Mouse (Mus musculus) heart, embryonic 13.5 days (tissue): ENCODE data around the gene Ncdn. TPM values are rescaled to one million over a fixed set of nuclear protein-coding genes. Genes with fewer than 3 reads are reported as not detected.

Experiments
- polyA plus RNA-seq: library from polyadenylated mRNA; unstranded; fragments of >200 nt; fragmentation: Nextera tagmentation; extraction: Ambion mirVana; gene quantifications from 2 replicates; pipeline ENCODE4 v1.2.1, GENCODE M21; 2015

Ncdn gene
- polyA plus RNA-seq, 1 experiment from 2014 or later = 23.0 TPM

Other genes with a start within 250 kb of the Ncdn start
- 0.75 and 1.1 TPM in 2 replicates for gene Ago4, start 220.0 kb downstream of the Ncdn start, polyA plus RNA-seq
- 22.4 and 24.5 TPM in 2 replicates for gene Clspn, start 196.5 kb downstream of the Ncdn start, polyA plus RNA-seq
- gene 5730409E04Rik, start 143.6 kb downstream of the Ncdn start, polyA plus RNA-seq = 1.4 and 1.8 TPM in 2 replicates
- 372 and 437 TPM in 2 replicates for gene Psmb2, start 75.8 kb downstream of the Ncdn start, polyA plus RNA-seq
- gene Tfap2e, start 17.2 kb downstream of the Ncdn start, polyA plus RNA-seq = not detected in 2 replicates
- gene AU040320, start 106 bp upstream of the Ncdn start, polyA plus RNA-seq = 20.7 and 23.0 TPM in 2 replicates
- 12.9 and 13.7 TPM in 2 replicates for gene Zmym4, start 214.7 kb upstream of the Ncdn start, polyA plus RNA-seq